Mouse (Mus musculus) neural tube, embryonic 11.5 days (tissue): Measurements from ENCODE around the gene Zfp652. TPM values are rescaled to one million over a fixed set of nuclear protein-coding genes. Genes with fewer than 3 reads are reported as not detected.

ENCODE experiments used
- ATAC-seq: fragments of 200-750 bp; cut with Nextera tagmentation; 2 replicates; pipeline ENCODE4 v1.8.0; 2017; ENCODE audit warnings: moderate number of reproducible peaks, mild to moderate bottlenecking, moderate TSS enrichment, moderate library complexity; ENCODE audit not compliant: insufficient read depth, low FRiP score, low TSS enrichment
- DNase-seq: peaks from one replicate; pipeline ENCODE4 v3.0.0-alpha.2; 2015; ENCODE audit warnings: low spot score
- H3K27ac ChIP-seq: fragments of 300-500 bp; sonication (generic); 2 replicates; pipeline ENCODE4 v1.5.1; 2014; ENCODE audit warnings: low read depth, mild to moderate bottlenecking, low read length
- H3K27me3 ChIP-seq: fragments of 300-500 bp; sonication (generic); 2 replicates; pipeline ENCODE4 v1.6.1; 2014; ENCODE audit warnings: mild to moderate bottlenecking, low read length, mixed read lengths; ENCODE audit not compliant: control insufficient read depth, insufficient read depth
- H3K36me3 ChIP-seq: fragments of 300-500 bp; sonication (generic); 2 replicates; pipeline ENCODE4 v1.6.1; 2014; ENCODE audit warnings: mild to moderate bottlenecking, low read length, moderate library complexity, mixed read lengths; ENCODE audit not compliant: control insufficient read depth, insufficient read depth
- H3K4me1 ChIP-seq: fragments of 300-500 bp; sonication (generic); 2 replicates; pipeline ENCODE4 v1.6.1; 2014; ENCODE audit warnings: low read length, mixed read lengths; ENCODE audit not compliant: control insufficient read depth, insufficient read depth
- H3K4me2 ChIP-seq: fragments of 300-500 bp; sonication (generic); 2 replicates; pipeline ENCODE4 v1.6.1; 2014; ENCODE audit warnings: low read depth, mild to moderate bottlenecking, moderate library complexity
- H3K4me3 ChIP-seq: fragments of 300-500 bp; sonication (generic); 2 replicates; pipeline ENCODE4 v1.5.1; 2014; ENCODE audit warnings: low read depth, low read length
- H3K9ac ChIP-seq: fragments of 300-500 bp; sonication (generic); 2 replicates; pipeline ENCODE4 v1.6.1; 2014; ENCODE audit warnings: mild to moderate bottlenecking, low read length
- H3K9me3 ChIP-seq: fragments of 300-500 bp; sonication (generic); 2 replicates; pipeline ENCODE4 v1.6.1; 2016; ENCODE audit warnings: low read length; ENCODE audit not compliant: control insufficient read depth
- WGBS: fragments of 180-500 bp; shearing (Covaris S2); extraction: QIAGEN DNeasy Blood & Tissue Kit; methylation state at CpG from one replicate; pipeline ENCODE4 v1.1.7; 2014; 5-methylcytosine and 5-hydroxymethylcytosine counted together
- polyA plus RNA-seq: library from polyadenylated mRNA; unstranded; fragments of >200 nt; fragmentation: Nextera tagmentation; extraction: Ambion mirVana; gene quantifications from 2 replicates; pipeline ENCODE4 v1.2.1, GENCODE M21; 2014

Zfp652 gene
- polyA plus RNA-seq, 1 experiment from 2014 or later, result 12.3 TPM

GRCm38 (mm10) chr11:95716136-95716535 is 3.7 kb downstream of the Zfp652 start:
- no peak for ATAC-seq
- Histone ChIP-seq H3K9ac (no peak overlapping the region), H3K4me2 (no peak overlapping the region), H3K27ac (no peak overlapping the region), H3K4me1 (peaks cover 11% of the 10 kb centered on the region), H3K9me3 (no peaks in the 10 kb centered on the region), H3K4me3 (no peak overlapping the region), H3K36me3 (no peaks in the 10 kb centered on the region), H3K27me3 (no peaks in the 10 kb centered on the region)
- 76% methylated on average over 8 of the region's 8 CpGs for WGBS
- DNase-seq, result no peak

DNA sequence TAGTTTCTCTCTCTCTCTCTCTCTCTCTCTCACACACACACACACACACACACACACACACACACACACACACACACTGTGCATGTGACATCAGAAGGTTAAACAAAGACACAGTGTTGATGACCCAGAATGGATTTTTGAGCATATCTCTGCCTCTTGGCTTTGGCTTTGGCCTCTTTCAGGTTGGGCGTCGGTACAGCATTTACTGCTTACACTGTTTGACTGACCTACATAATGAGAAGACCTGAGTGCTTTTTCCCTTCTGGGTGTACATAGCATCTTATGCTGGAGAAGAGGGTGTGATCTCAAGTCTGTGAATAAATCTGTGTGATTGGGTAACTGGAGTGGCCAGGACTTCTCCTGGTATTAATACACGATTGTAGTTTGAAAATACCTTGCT is 6.9 kb downstream of the Zfp652 start:
- no peak overlapping the region for H3K4me2 ChIP-seq
- no peak for DNase-seq
- no peak overlapping the region for H3K4me3 ChIP-seq
- H3K9ac ChIP-seq, result no peak overlapping the region
- no peaks in the 10 kb centered on the region for H3K36me3 ChIP-seq
- no peak for ATAC-seq
- 97% methylated on average over 3 of the region's 3 CpGs for WGBS
- H3K9me3 ChIP-seq, result no peaks in the 10 kb centered on the region
- no peaks in the 10 kb centered on the region for H3K27me3 ChIP-seq
- peaks cover 8% of the 10 kb centered on the region for H3K4me1 ChIP-seq
- H3K27ac ChIP-seq, result no peak overlapping the region

- H3K4me3 ChIP-seq, result no peak within 1 kb of the TSS
- H3K27ac ChIP-seq, result no peak within 1 kb of the TSS
- no peaks in the 10 kb centered on the region for H3K27me3 ChIP-seq
- no peak for ATAC-seq
- H3K9ac ChIP-seq, result no peak within 1 kb of the TSS
- no peaks in the 10 kb centered on the region for H3K4me1 ChIP-seq
- H3K9me3 ChIP-seq, result no peaks in the 10 kb centered on the region
- H3K4me2 ChIP-seq, result no peak within 1 kb of the TSS
- no peak for DNase-seq
- no peaks in the 10 kb centered on the region for H3K36me3 ChIP-seq
- WGBS, result 94% methylated on average over 5 of the region's 5 CpGs
Observed at GRCm38 (mm10) chr11:95723287-95723686, 10.8 kb downstream of the Zfp652 start, which contains the start of gene B130006D01Rik. Gene B130006D01Rik, plus strand, starts transcription at chr11:95723587.

- 95% methylated on average over 4 of the region's 4 CpGs for WGBS
- no peaks in the 10 kb centered on the region for H3K4me1 ChIP-seq
- no peaks in the 10 kb centered on the region for H3K27me3 ChIP-seq
- H3K4me3 ChIP-seq, result no peak overlapping the region
- H3K9me3 ChIP-seq, result no peaks in the 10 kb centered on the region
- no peak overlapping the region for H3K4me2 ChIP-seq
- no peak overlapping the region for H3K9ac ChIP-seq
- H3K36me3 ChIP-seq, result no peaks in the 10 kb centered on the region
- ATAC-seq (no peak), DNase-seq (no peak)
- no peak overlapping the region for H3K27ac ChIP-seq
Observed at GRCm38 (mm10) chr11:95724466-95724865, 12.0 kb downstream of the Zfp652 start.

DNA sequence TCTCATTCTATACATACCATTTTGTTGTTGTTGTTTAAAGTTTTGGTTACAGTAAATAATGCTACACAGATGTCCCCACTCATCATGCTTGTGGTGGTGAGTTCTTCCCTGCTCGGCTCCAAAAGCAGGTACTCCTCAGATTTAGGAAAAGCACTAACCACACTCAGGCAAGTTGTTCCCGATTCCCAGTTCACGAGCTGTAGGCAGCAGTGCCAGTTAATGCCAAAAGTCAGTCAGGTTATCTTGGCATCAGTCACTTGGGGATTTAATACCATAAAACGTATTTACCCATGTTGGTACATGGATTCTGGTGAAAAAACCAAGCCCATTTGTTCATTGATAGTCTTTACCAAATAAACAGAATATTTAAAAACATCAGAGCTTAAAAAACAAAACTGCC is 13.7 kb downstream of the Zfp652 start:
- 87% methylated on average over 4 of the region's 4 CpGs for WGBS
- Histone ChIP-seq H3K4me3 (no peak overlapping the region), H3K36me3 (no peaks in the 10 kb centered on the region), H3K9me3 (no peaks in the 10 kb centered on the region), H3K9ac (no peak overlapping the region), H3K27ac (no peak overlapping the region), H3K4me2 (no peak overlapping the region), H3K4me1 (no peaks in the 10 kb centered on the region), H3K27me3 (no peaks in the 10 kb centered on the region)
- ATAC-seq, result no peak
- no peak for DNase-seq

- Histone ChIP-seq H3K27ac (no peak overlapping the region), H3K36me3 (no peaks in the 10 kb centered on the region), H3K4me1 (no peaks in the 10 kb centered on the region), H3K9ac (no peak overlapping the region), H3K4me2 (no peak overlapping the region), H3K4me3 (no peak overlapping the region), H3K9me3 (no peaks in the 10 kb centered on the region), H3K27me3 (no peaks in the 10 kb centered on the region)
- no peak for DNase-seq
- 93% methylated on average over 5 of the region's 5 CpGs for WGBS
- no peak for ATAC-seq
Observed at GRCm38 (mm10) chr11:95727947-95728346, 15.5 kb downstream of the Zfp652 start.

DNA sequence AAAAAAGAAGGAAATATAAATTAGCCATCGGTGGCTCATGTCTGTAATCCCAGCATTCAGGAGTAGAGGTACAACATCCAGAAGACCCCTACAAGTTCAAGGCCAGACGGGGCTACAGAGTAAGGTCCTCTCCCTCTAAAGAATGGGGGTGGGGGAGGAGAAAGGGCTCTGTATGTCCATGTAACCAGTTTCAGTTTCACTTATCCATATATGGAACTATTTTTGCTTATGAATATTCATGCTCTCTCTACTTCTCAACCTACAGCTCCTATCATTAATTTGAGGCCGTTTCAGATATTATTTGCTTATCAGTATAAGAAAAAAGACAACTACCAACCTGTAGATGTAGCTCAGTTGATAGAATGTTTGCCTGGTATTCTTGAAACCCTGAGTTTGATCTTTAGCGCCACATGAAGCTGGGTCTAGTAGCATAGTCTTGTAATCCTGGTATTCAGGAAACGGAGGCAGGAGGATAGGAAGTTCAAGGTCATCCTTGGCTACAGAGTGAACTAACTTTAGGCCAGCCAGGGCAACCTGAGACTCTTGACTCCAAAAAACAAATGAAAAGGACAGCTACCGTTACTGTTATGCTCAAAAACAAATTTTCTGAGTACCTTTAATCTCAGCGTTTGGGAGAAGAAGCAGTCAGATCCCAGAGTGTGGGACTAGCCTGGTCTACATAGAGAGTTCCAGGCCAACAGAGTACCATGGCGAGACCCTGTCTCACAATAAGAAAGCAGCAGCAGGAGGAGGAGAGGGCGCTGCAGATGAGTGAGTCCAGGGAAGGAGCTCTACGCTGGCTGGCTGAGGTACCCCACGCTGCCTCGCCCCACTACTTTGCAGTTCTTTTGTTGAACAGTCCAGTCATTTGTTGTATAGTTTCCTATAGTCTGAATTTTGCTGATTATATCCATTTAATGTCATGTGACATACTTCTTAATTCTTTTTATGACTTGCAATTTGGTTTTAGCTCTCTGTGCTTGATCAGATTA is 16.7 kb downstream of the Zfp652 start:
- Histone ChIP-seq H3K27ac (no peak overlapping the region), H3K9ac (no peak overlapping the region), H3K36me3 (no peaks in the 10 kb centered on the region), H3K4me1 (no peaks in the 10 kb centered on the region), H3K9me3 (no peaks in the 10 kb centered on the region), H3K27me3 (no peaks in the 10 kb centered on the region), H3K4me2 (no peak overlapping the region), H3K4me3 (no peak overlapping the region)
- WGBS, result 88% methylated on average over 12 of the region's 12 CpGs
- no peak for DNase-seq
- no peak for ATAC-seq

DNA sequence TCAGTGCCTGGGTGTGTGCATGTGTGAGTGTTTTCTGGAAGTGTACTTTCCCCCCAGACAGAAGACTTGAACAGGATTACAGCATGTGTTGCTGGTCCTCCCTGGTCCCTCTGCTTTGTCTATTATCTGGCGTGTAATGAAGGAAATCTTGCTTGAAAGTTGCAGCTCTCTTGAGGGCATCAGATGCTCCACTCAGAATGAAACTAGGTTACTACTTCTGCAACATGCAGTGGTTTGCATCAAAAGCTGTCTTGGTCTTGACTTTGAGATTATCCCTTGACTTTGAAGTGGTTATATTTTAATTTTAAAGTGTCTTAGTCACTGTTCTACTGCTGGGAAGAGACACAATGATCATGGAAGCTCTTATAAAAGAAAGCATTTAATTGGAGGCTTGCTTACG is 22.0 kb downstream of the Zfp652 start:
- no peak overlapping the region for H3K4me3 ChIP-seq
- H3K27ac ChIP-seq, result no peak overlapping the region
- no peak for ATAC-seq
- no peaks in the 10 kb centered on the region for H3K27me3 ChIP-seq
- WGBS, result 97% methylated on average over 2 of the region's 2 CpGs
- DNase-seq, result no peak
- H3K4me2 ChIP-seq, result no peak overlapping the region
- H3K9me3 ChIP-seq, result no peaks in the 10 kb centered on the region
- H3K36me3 ChIP-seq, result no peaks in the 10 kb centered on the region
- H3K4me1 ChIP-seq, result no peaks in the 10 kb centered on the region
- no peak overlapping the region for H3K9ac ChIP-seq

- DNase-seq (no peak), ATAC-seq (no peak)
- no peak overlapping the region for H3K4me3 ChIP-seq
- no peaks in the 10 kb centered on the region for H3K4me1 ChIP-seq
- no peak overlapping the region for H3K27ac ChIP-seq
- H3K9ac ChIP-seq, result no peak overlapping the region
- no peaks in the 10 kb centered on the region for H3K9me3 ChIP-seq
- 82% methylated on average over 3 of the region's 3 CpGs for WGBS
- no peaks in the 10 kb centered on the region for H3K27me3 ChIP-seq
- H3K4me2 ChIP-seq, result no peak overlapping the region
- H3K36me3 ChIP-seq, result no peaks in the 10 kb centered on the region
Observed at GRCm38 (mm10) chr11:95737811-95738210, 25.3 kb downstream of the Zfp652 start.
